Mouse (Mus musculus) limb, embryonic 14.5 days (tissue): ENCODE measurements around the gene Psmc5. TPM values are rescaled to one million over a fixed set of nuclear protein-coding genes. Genes with fewer than 3 reads are reported as not detected.

ENCODE experiments used
- ATAC-seq: fragments of 200-750 bp; cut with Nextera tagmentation; 2 replicates; pipeline ENCODE4 v1.8.0; 2017; ENCODE audit warnings: low read depth, moderate number of reproducible peaks, moderate TSS enrichment; ENCODE audit not compliant: low FRiP score
- DNase-seq: peaks from one replicate; pipeline ENCODE4 v3.0.0-alpha.2; 2015; ENCODE audit warnings: low spot score
- H3K27ac ChIP-seq: fragments of 300-500 bp; sonication (generic); replicated peaks from 2 replicates; pipeline ENCODE4 v1.5.1; 2014; ENCODE audit warnings: low read depth, mild to moderate bottlenecking, low read length, moderate library complexity, mixed read lengths
- H3K27me3 ChIP-seq: fragments of 300-500 bp; sonication (generic); 2 replicates; pipeline ENCODE4 v1.6.1; 2014; ENCODE audit warnings: low read length, mixed read lengths; ENCODE audit not compliant: control insufficient read depth, insufficient read depth
- H3K36me3 ChIP-seq: fragments of 300-500 bp; sonication (generic); 2 replicates; pipeline ENCODE4 v1.6.1; 2014; ENCODE audit warnings: mild to moderate bottlenecking, low read length, moderate library complexity, mixed read lengths; ENCODE audit not compliant: control insufficient read depth, insufficient read depth
- H3K4me1 ChIP-seq: fragments of 300-500 bp; sonication (generic); 2 replicates; pipeline ENCODE4 v1.6.1; 2014; ENCODE audit warnings: antibody characterized with exemption, low read length, mixed read lengths; ENCODE audit not compliant: control insufficient read depth, insufficient read depth
- H3K4me2 ChIP-seq: fragments of 300-500 bp; sonication (generic); replicated peaks from 2 replicates; pipeline ENCODE4 v1.6.1; 2014; ENCODE audit warnings: low read depth, mild to moderate bottlenecking, low read length, moderate library complexity; ENCODE audit not compliant: severe bottlenecking
- H3K4me3 ChIP-seq: fragments of 300-500 bp; sonication (generic); replicated peaks from 2 replicates; pipeline ENCODE4 v1.5.1; 2014; ENCODE audit warnings: low read length
- H3K9ac ChIP-seq: fragments of 300-500 bp; sonication (generic); 2 replicates; pipeline ENCODE4 v1.6.1; 2014; ENCODE audit warnings: mild to moderate bottlenecking, low read depth, low read length, moderate library complexity; ENCODE audit not compliant: severe bottlenecking
- H3K9me3 ChIP-seq: fragments of 300-500 bp; sonication (generic); 2 replicates; pipeline ENCODE4 v1.6.1; 2016; ENCODE audit warnings: low read length; ENCODE audit not compliant: control insufficient read depth
- POLR2A ChIP-seq: fragments of 200-500 bp; IDR thresholded peaks from 2 replicates; pipeline ENCODE4 v1.8.0; 2012; ENCODE audit warnings: inconsistent platforms, mild to moderate bottlenecking, moderate library complexity, borderline replicate concordance; ENCODE audit not compliant: insufficient read depth, insufficient read length; ENCODE audit errors: extremely low read depth
- WGBS: fragments of 180-500 bp; shearing (Covaris S2); extraction: QIAGEN DNeasy Blood & Tissue Kit; methylation state at CpG from one replicate; pipeline ENCODE4 v1.1.7; 2014; 5-methylcytosine and 5-hydroxymethylcytosine counted together
- polyA plus RNA-seq, 2 experiments: library from polyadenylated mRNA; depleted of rRNA in 1 of 2; stranded (reverse) in 1 of 2; unstranded in 1 of 2; fragments of >200 nt; fragmentation: Nextera tagmentation in 1 of 2; extraction: Ambion mirVana in 1 of 2; gene quantifications; 2 replicates each; pipeline versions ENCODE4 v1.2.1 to v1.2.3; 2012 to 2014

Psmc5 gene
- polyA plus RNA-seq, 2 experiments = 186 to 244 TPM

GRCm38 (mm10) chr11:106290376-106290775, 34.4 kb downstream of the Psmc5 start:
- no peaks in the 10 kb centered on the region for H3K9me3 ChIP-seq
- no peaks in the 10 kb centered on the region for H3K36me3 ChIP-seq
- H3K4me2 ChIP-seq = no peak overlapping the region
- H3K9ac ChIP-seq = no peak overlapping the region
- no peaks in the 10 kb centered on the region for H3K27me3 ChIP-seq
- DNase-seq (no peak), ATAC-seq (no peak)
- TF ChIP-seq POLR2A = no peak
- H3K27ac ChIP-seq = no peak overlapping the region
- 0 out of 2 replicates have a peak, but pooled peaks cover 7% of the 10 kb centered on the region for H3K4me1 ChIP-seq
- 91% methylated on average over 5 of the region's 5 CpGs for WGBS
- H3K4me3 ChIP-seq = no peak overlapping the region

- Histone ChIP-seq H3K27me3 (no peaks in the 10 kb centered on the region), H3K27ac (no peak overlapping the region), H3K4me1 (0 out of 2 replicates have a peak, but pooled peaks cover 4% of the 10 kb centered on the region), H3K9ac (no peak overlapping the region), H3K36me3 (no peaks in the 10 kb centered on the region), H3K9me3 (no peaks in the 10 kb centered on the region), H3K4me3 (no peak overlapping the region), H3K4me2 (no peak overlapping the region)
- 95% methylated on average over 2 of the region's 2 CpGs for WGBS
- ATAC-seq (no peak), DNase-seq (no peak)
- no peak for TF ChIP-seq POLR2A
Observed at GRCm38 (mm10) chr11:106291861-106292260, 35.9 kb downstream of the Psmc5 start.

GRCm38 (mm10) chr11:106301765-106302164, 45.8 kb downstream of the Psmc5 start, which contains the start of gene Gh:
TSS of gene Gh (minus strand) at chr11:106301865.
- ATAC-seq (no peak), DNase-seq (no peak)
- Histone ChIP-seq H3K27me3 (no peaks in the 10 kb centered on the region), H3K36me3 (no peaks in the 10 kb centered on the region), H3K4me3 (no peak within 1 kb of the TSS), H3K27ac (no peak within 1 kb of the TSS), H3K9me3 (no peaks in the 10 kb centered on the region), H3K9ac (no peak within 1 kb of the TSS), H3K4me2 (no peak within 1 kb of the TSS), H3K4me1 (no peaks in the 10 kb centered on the region)
- 84% methylated on average over 9 of the region's 9 CpGs for WGBS
- no peak for TF ChIP-seq POLR2A

- DNase-seq = peak; percentile 65
- Histone ChIP-seq H3K9ac (no peak overlapping the region), H3K9me3 (no peaks in the 10 kb centered on the region), H3K27me3 (no peaks in the 10 kb centered on the region), H3K36me3 (no peaks in the 10 kb centered on the region), H3K4me1 (no peaks in the 10 kb centered on the region), H3K27ac (no peak overlapping the region), H3K4me3 (no peak overlapping the region), H3K4me2 (no peak overlapping the region)
- ATAC-seq = no peak
- no peak for TF ChIP-seq POLR2A
- whole genome bisulfite sequencing = 9% methylated on average over 2 of the region's 2 CpGs
Observed at GRCm38 (mm10) chr11:106302634-106303033, 46.7 kb downstream of the Psmc5 start.

- 74% methylated on average over 10 of the region's 10 CpGs for WGBS
- ATAC-seq = no peak
Observed at GRCm38 (mm10) chr11:106305348-106306064, 49.6 kb downstream of the Psmc5 start.

More at GRCm38 (mm10) chr11:106305348-106306064, 49.6 kb downstream of the Psmc5 start:
- H3K4me3 ChIP-seq = no peak overlapping the region
- no peak overlapping the region for H3K27ac ChIP-seq
- no peak for DNase-seq
- H3K27me3 ChIP-seq = no peaks in the 10 kb centered on the region
- no peaks in the 10 kb centered on the region for H3K9me3 ChIP-seq
- H3K4me1 ChIP-seq = no peaks in the 10 kb centered on the region
- TF ChIP-seq POLR2A = no peak
- H3K36me3 ChIP-seq = no peaks in the 10 kb centered on the region
- H3K9ac ChIP-seq = no peak overlapping the region
- H3K4me2 ChIP-seq = no peak overlapping the region
